Mouse (Mus musculus) heart, embryonic 13.5 days (tissue): ENCODE data around the gene Hcrt. TPM values are rescaled to one million over a fixed set of nuclear protein-coding genes. Genes with fewer than 3 reads are reported as not detected.

Experiments used
- ATAC-seq: fragments of 200-750 bp; cut with Nextera tagmentation; 2 replicates; pipeline ENCODE4 v1.8.0; 2017; ENCODE audit warnings: moderate TSS enrichment; ENCODE audit not compliant: insufficient number of reproducible peaks, low FRiP score, low TSS enrichment; ENCODE audit errors: extremely low read depth
- H3K27ac ChIP-seq: fragments of 300-500 bp; sonication (generic); replicated peaks from 2 replicates; pipeline ENCODE4 v1.5.1; 2015; ENCODE audit warnings: moderate library complexity, mild to moderate bottlenecking, inconsistent platforms
- H3K27me3 ChIP-seq: fragments of 300-500 bp; sonication (generic); replicated peaks from 2 replicates; pipeline ENCODE4 v1.6.1; 2015; ENCODE audit warnings: mild to moderate bottlenecking, inconsistent platforms
- H3K36me3 ChIP-seq: fragments of 300-500 bp; sonication (generic); 2 replicates; pipeline ENCODE4 v1.6.1; 2015; ENCODE audit warnings: mild to moderate bottlenecking, inconsistent platforms
- H3K4me1 ChIP-seq: fragments of 300-500 bp; sonication (generic); 2 replicates; pipeline ENCODE4 v1.6.1; 2015; ENCODE audit warnings: inconsistent platforms
- H3K4me2 ChIP-seq: fragments of 300-500 bp; sonication (generic); 2 replicates; pipeline ENCODE4 v1.6.1; 2015; ENCODE audit warnings: inconsistent platforms, mild to moderate bottlenecking, moderate library complexity
- H3K4me3 ChIP-seq: fragments of 300-500 bp; sonication (generic); 2 replicates; pipeline ENCODE4 v1.5.1; 2015; ENCODE audit warnings: moderate library complexity, mild to moderate bottlenecking, inconsistent platforms
- H3K9ac ChIP-seq: fragments of 300-500 bp; sonication (generic); 2 replicates; pipeline ENCODE4 v1.6.1; 2015; ENCODE audit warnings: inconsistent platforms, mild to moderate bottlenecking, moderate library complexity
- H3K9me3 ChIP-seq: fragments of 300-500 bp; sonication (generic); 2 replicates; pipeline ENCODE4 v1.6.1; 2016; ENCODE audit warnings: inconsistent platforms
- WGBS: fragments of 180-500 bp; shearing (Covaris S2); methylation state at CpG from one replicate; pipeline ENCODE4 v1.1.7; 2015; ENCODE audit warnings: mixed read lengths; 5-methylcytosine and 5-hydroxymethylcytosine counted together
- polyA plus RNA-seq: library from polyadenylated mRNA; unstranded; fragments of >200 nt; fragmentation: Nextera tagmentation; extraction: Ambion mirVana; gene quantifications from 2 replicates; pipeline ENCODE4 v1.2.1, GENCODE M21; 2015

Gene Hcrt
- polyA plus RNA-seq, 1 experiment from 2014 or later: not detected

- Histone ChIP-seq H3K36me3 (peaks cover 5% of the 10 kb centered on the region; the same call in 1 of the 2 replicates), H3K27ac (no peak overlapping the region), H3K4me3 (no peak overlapping the region), H3K9me3 (no peaks in the 10 kb centered on the region), H3K9ac (no peak overlapping the region), H3K27me3 (peaks cover 12% of the 10 kb centered on the region), H3K4me2 (no peak overlapping the region), H3K4me1 (peaks cover 7% of the 10 kb centered on the region)
- ATAC-seq: no peak
- WGBS: 82% methylated on average over 5 of the region's 5 CpGs
These were observed 5.1 kb upstream of the Hcrt start for GRCm38 (mm10) chr11:100767871-100768270.

GRCm38 (mm10) chr11:100766726-100767125, 4.0 kb upstream of the Hcrt start:
- Histone ChIP-seq H3K4me3 (no peak overlapping the region), H3K9me3 (no peaks in the 10 kb centered on the region), H3K4me2 (no peak overlapping the region), H3K27me3 (peaks cover 23% of the 10 kb centered on the region), H3K9ac (no peak overlapping the region), H3K36me3 (peaks cover 5% of the 10 kb centered on the region; the same call in 1 of the 2 replicates), H3K4me1 (peaks cover 13% of the 10 kb centered on the region), H3K27ac (no peak overlapping the region)
- no peak for ATAC-seq
- WGBS: 77% methylated on average over 9 of the region's 9 CpGs

- Histone ChIP-seq H3K36me3 (peaks cover 4% of the 10 kb centered on the region; the same call in 1 of the 2 replicates), H3K4me2 (peak overlapping the region; percentile 86), H3K27me3 (peaks cover 72% of the 10 kb centered on the region), H3K9me3 (no peaks in the 10 kb centered on the region), H3K9ac (peak overlapping the region; percentile 75), H3K4me3 (peak overlapping the region; percentile 57), H3K4me1 (peaks cover 15% of the 10 kb centered on the region), H3K27ac (no peak overlapping the region)
- ATAC-seq: peak; percentile 49; the same call in 1 of the 2 replicates
- WGBS: under 1% methylated on average over 27 of the region's 27 CpGs
These were observed 1.1 kb downstream of the Hcrt start for GRCm38 (mm10) chr11:100761547-100762045.

- H3K27ac ChIP-seq: no peak within 1 kb of the TSS
- peaks cover 15% of the 10 kb centered on the region for H3K4me1 ChIP-seq
- no peaks in the 10 kb centered on the region for H3K36me3 ChIP-seq
- H3K27me3 ChIP-seq: peaks cover 90% of the 10 kb centered on the region
- H3K9ac ChIP-seq: no peak within 1 kb of the TSS; the same call in 1 of the 2 replicates
- H3K4me2 ChIP-seq: peak within 1 kb of the TSS; percentile 62
- ATAC-seq: peak; percentile 66; the same call in 1 of the 2 replicates
- peak within 1 kb of the TSS; percentile 39 for H3K4me3 ChIP-seq
- H3K9me3 ChIP-seq: no peaks in the 10 kb centered on the region
- 2% methylated on average over 45 of the region's 51 CpGs for WGBS
These were observed 3.0 kb downstream of the Hcrt start, which contains the start of gene Kcnh4 for GRCm38 (mm10) chr11:100759611-100760233. Gene Kcnh4 (minus strand): TSS chr11:100759942.

DNA sequence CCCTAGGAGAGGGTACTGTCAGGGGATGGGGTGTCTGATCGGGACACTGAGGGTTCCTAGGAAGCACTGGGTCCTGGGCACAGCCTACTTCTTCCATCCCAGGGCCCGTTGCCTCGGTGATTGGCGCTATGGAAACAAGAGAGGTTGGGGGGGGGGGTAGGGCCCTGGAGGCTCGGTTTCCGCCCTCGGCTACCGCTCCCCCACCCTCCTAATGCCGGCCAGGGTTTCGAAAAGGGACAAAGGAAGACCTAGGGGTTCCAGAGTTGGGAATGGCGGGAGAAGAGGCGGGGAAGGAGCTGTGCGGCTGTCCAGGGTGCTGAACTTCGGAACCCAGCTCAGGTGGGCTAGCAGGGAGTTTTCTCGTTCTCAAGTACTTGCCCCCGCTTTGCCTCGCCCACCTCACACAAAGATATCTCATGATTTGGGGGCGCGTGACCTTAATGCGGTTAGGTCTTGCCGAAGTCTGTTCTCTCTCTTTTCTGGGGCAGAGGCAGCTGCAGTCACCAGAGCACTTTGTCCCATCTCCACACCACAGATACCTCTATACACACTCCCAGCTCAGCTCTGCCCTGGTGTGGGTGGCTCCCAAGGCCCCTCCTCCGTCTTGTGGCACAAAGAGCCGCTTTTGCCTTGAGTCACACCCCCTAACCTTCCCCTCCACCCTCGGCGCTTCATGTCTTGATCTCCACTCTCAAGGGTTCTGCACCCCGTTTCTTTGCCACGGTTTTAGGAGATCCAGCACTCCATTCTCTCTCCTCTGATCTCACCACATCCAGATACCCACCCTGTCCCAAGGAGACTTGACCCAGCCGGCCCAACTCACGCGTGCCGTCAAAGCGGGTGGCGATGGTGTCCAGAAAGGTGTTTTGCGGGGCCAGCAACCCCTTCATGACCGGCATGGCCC, 3.8 kb downstream of the Hcrt start:
- Histone ChIP-seq H3K27ac (no peak overlapping the region), H3K4me1 (peaks cover 15% of the 10 kb centered on the region), H3K9me3 (no peaks in the 10 kb centered on the region), H3K27me3 (peaks cover 92% of the 10 kb centered on the region), H3K36me3 (no peaks in the 10 kb centered on the region), H3K9ac (no peak overlapping the region), H3K4me3 (peak overlapping the region; percentile 39), H3K4me2 (peak overlapping the region; percentile 62)
- ATAC-seq: no peak
- 4% methylated on average over 34 of the region's 35 CpGs for WGBS

GRCm38 (mm10) chr11:100757566-100757965, 5.2 kb downstream of the Hcrt start:
- H3K4me3 ChIP-seq: no peak overlapping the region
- ATAC-seq: no peak
- no peak overlapping the region for H3K27ac ChIP-seq
- H3K4me2 ChIP-seq: no peak overlapping the region
- peaks cover 15% of the 10 kb centered on the region for H3K4me1 ChIP-seq
- no peaks in the 10 kb centered on the region for H3K9me3 ChIP-seq
- 81% methylated on average over 12 of the region's 12 CpGs for WGBS
- H3K27me3 ChIP-seq: peaks cover 97% of the 10 kb centered on the region
- H3K36me3 ChIP-seq: no peaks in the 10 kb centered on the region
- H3K9ac ChIP-seq: no peak overlapping the region

DNA sequence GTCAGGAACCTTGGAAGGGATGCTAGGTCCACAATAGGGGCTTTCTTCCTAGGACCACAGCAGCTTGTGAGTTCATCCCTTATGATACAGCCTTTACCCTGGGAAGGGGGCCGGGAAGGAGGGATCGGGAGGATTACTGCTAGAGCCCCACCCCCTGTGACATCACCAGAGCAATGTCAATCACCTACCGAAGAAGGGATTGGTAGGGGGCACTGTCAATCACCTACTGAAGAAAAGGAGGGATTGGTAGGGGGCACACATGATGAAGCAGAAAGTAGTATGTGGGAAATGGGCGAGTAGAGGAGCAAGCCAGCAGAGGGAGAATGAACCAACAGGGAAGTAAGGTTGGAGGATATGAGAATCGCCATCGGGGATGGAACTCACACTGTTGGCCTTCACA, 6.3 kb downstream of the Hcrt start:
- no peak overlapping the region for H3K27ac ChIP-seq
- ATAC-seq: no peak
- no peak overlapping the region for H3K4me2 ChIP-seq
- WGBS: 51% methylated on average over 6 of the region's 6 CpGs
- no peak overlapping the region for H3K4me3 ChIP-seq
- H3K9ac ChIP-seq: no peak overlapping the region
- H3K36me3 ChIP-seq: no peaks in the 10 kb centered on the region
- H3K9me3 ChIP-seq: no peaks in the 10 kb centered on the region
- H3K4me1 ChIP-seq: peaks cover 9% of the 10 kb centered on the region
- peaks cover 99% of the 10 kb centered on the region for H3K27me3 ChIP-seq

DNA sequence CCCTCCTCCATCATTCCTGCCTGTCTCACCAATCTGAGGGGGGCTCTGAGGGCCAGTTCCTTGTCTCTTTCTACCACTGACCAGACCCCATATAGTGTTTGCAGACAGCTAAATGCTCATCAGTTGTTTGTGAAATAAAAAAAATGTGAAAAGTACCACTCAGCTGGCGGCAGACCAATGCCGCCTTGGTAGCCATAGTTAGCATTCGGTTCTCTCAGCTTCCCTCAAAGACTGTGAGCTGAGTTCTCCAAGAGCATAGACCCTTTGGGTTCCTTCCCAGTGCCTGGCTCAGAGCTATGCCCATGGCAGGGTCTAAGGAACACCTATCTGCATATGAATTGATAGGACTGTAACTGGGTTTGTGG, 8.1 kb downstream of the Hcrt start:
- H3K27ac ChIP-seq: no peak overlapping the region
- 86% methylated on average over 3 of the region's 3 CpGs for WGBS

GRCm38 (mm10) chr11:100754021-100754692, 8.6 kb downstream of the Hcrt start:
- H3K4me1 ChIP-seq: peaks cover under 1% of the 10 kb centered on the region
- no peak overlapping the region for H3K4me3 ChIP-seq
- H3K27me3 ChIP-seq: peaks cover 98% of the 10 kb centered on the region
- no peak overlapping the region for H3K9ac ChIP-seq
- no peak overlapping the region for H3K27ac ChIP-seq
- no peaks in the 10 kb centered on the region for H3K36me3 ChIP-seq
- ATAC-seq: no peak
- WGBS: 79% methylated on average over 12 of the region's 12 CpGs
- H3K9me3 ChIP-seq: no peaks in the 10 kb centered on the region
- no peak overlapping the region for H3K4me2 ChIP-seq

More for the DNA sequence above, 8.1 kb downstream of the Hcrt start:
- Histone ChIP-seq H3K9ac (no peak overlapping the region), H3K4me1 (peaks cover 6% of the 10 kb centered on the region), H3K36me3 (no peaks in the 10 kb centered on the region), H3K27me3 (peaks cover 98% of the 10 kb centered on the region), H3K9me3 (no peaks in the 10 kb centered on the region), H3K4me2 (no peak overlapping the region), H3K4me3 (no peak overlapping the region)
- ATAC-seq: no peak

GRCm38 (mm10) chr11:100752294-100752693, 10.4 kb downstream of the Hcrt start:
- no peak for ATAC-seq
- no peaks in the 10 kb centered on the region for H3K36me3 ChIP-seq
- 30% methylated on average over 10 of the region's 10 CpGs for WGBS
- no peak overlapping the region for H3K4me2 ChIP-seq
- H3K4me1 ChIP-seq: no peaks in the 10 kb centered on the region
- peaks cover 98% of the 10 kb centered on the region for H3K27me3 ChIP-seq
- no peak overlapping the region for H3K27ac ChIP-seq
- no peaks in the 10 kb centered on the region for H3K9me3 ChIP-seq
- H3K4me3 ChIP-seq: no peak overlapping the region
- H3K9ac ChIP-seq: no peak overlapping the region

GRCm38 (mm10) chr11:100750127-100750526, 12.6 kb downstream of the Hcrt start:
- no peaks in the 10 kb centered on the region for H3K36me3 ChIP-seq
- ATAC-seq: no peak
- WGBS: 82% methylated on average over 16 of the region's 16 CpGs
- peaks cover 98% of the 10 kb centered on the region for H3K27me3 ChIP-seq
- H3K4me3 ChIP-seq: no peak overlapping the region
- H3K9me3 ChIP-seq: no peaks in the 10 kb centered on the region
- H3K4me1 ChIP-seq: no peaks in the 10 kb centered on the region
- H3K9ac ChIP-seq: no peak overlapping the region
- H3K27ac ChIP-seq: no peak overlapping the region
- H3K4me2 ChIP-seq: no peak overlapping the region
